In genomic region chr5:24167263-24167662, GRCm38 (mm10) we compare ENCODE assay signal across 10 mouse cellular contexts. TPM values are rescaled to one million over a fixed set of nuclear protein-coding genes. Genes with fewer than 3 reads are reported as not detected.
DNase-seq lines count a peak whose midpoint lies in the region; ATAC-seq and TF ChIP-seq lines count a peak whose summit lies in the region.
"Had no signal": no experiment of that assay in that cellular context is flagged by ENCODE, and none has a peak within 500 bp of the region (broad histone marks: within the 10 kb centered on the region; RNA-seq: fewer than 3 reads in every experiment).

No protein-coding gene starts in this region.

- H3K4me3 ChIP-seq in hindbrain, embryonic 11.5 days (ENCODE audit: low read depth, low read length), result no peak overlapping the region
- H3K4me3 ChIP-seq in hindbrain, embryonic 10.5 days, result no peak overlapping the region
- H3K4me3 ChIP-seq in lung, postnatal 0 days (ENCODE audit: low read depth, low read length), result no peak overlapping the region
- H3K4me3 ChIP-seq in forebrain, embryonic 13.5 days, result no peak overlapping the region
- H3K4me3 ChIP-seq: midbrain, embryonic 12.5 days had no signal

- no peaks in the 10 kb centered on the region for H3K9me3 ChIP-seq in hindbrain, embryonic 11.5 days (ENCODE audit: control insufficient read depth, low read length)
- no peaks in the 10 kb centered on the region for H3K9me3 ChIP-seq in hindbrain, embryonic 10.5 days
- no peaks in the 10 kb centered on the region for H3K9me3 ChIP-seq in lung, postnatal 0 days (ENCODE audit: low read length)
- H3K9me3 ChIP-seq in forebrain, embryonic 13.5 days (replicated peaks), result no peaks in the 10 kb centered on the region
- H3K9me3 ChIP-seq: midbrain, embryonic 12.5 days had no signal

- no peak overlapping the region for H3K27ac ChIP-seq in hindbrain, embryonic 11.5 days (ENCODE audit: low read depth, low read length)
- H3K27ac ChIP-seq in hindbrain, embryonic 10.5 days, result no peak overlapping the region
- H3K27ac ChIP-seq in lung, postnatal 0 days (ENCODE audit: low read length), result no peak overlapping the region
- H3K27ac ChIP-seq in forebrain, embryonic 13.5 days, result no peak overlapping the region
- H3K27ac ChIP-seq: midbrain, embryonic 12.5 days had no signal

- H3K4me2 ChIP-seq in hindbrain, embryonic 11.5 days (replicated peaks; ENCODE audit: low read depth, low read length), result no peak overlapping the region
- H3K4me2 ChIP-seq in lung, postnatal 0 days (replicated peaks; ENCODE audit: low read depth, low read length), result no peak overlapping the region
- H3K4me2 ChIP-seq in forebrain, embryonic 13.5 days, result no peak overlapping the region
- H3K4me2 ChIP-seq: midbrain, embryonic 12.5 days had no signal

- peak; percentile 49 for TF ChIP-seq CTCF in lung, postnatal 0 days (IDR thresholded peaks at IDR 0.05)

- WGBS in hindbrain, embryonic 11.5 days, result 54% methylated on average over 5 of the region's 5 CpGs
- 55% methylated on average over 5 of the region's 5 CpGs for WGBS in hindbrain, embryonic 10.5 days
- 46% methylated on average over 5 of the region's 5 CpGs for WGBS in lung, postnatal 0 days
- 53% methylated on average over 5 of the region's 5 CpGs for WGBS in forebrain, embryonic 13.5 days

- intact Hi-C loops in left cerebral cortex, postnatal 4 days (cut with DNase I), result no loop called here

- peak; percentile 7 for DNase-seq in hindbrain, embryonic 11.5 days (ENCODE audit: low spot score)
- no peak for DNase-seq in hindbrain, embryonic 10.5 days (ENCODE audit: low spot score)
- peak; percentile 19 for DNase-seq in lung, postnatal 0 days (ENCODE audit: low spot score)
- DNase-seq in lung, adult 18-20 months, result no peak
- peak; percentile 61 for DNase-seq in MN1 (ENCODE audit: low spot score)
- peak; percentile 18 for DNase-seq in left cerebral cortex, postnatal 4 days
- no peak for DNase-seq in cerebellum, adult 11-12 months

- no peaks in the 10 kb centered on the region for H3K36me3 ChIP-seq in hindbrain, embryonic 11.5 days (ENCODE audit: control insufficient read depth, insufficient read depth, low read length)
- H3K36me3 ChIP-seq in hindbrain, embryonic 10.5 days, result peaks cover 45% of the 10 kb centered on the region
- peaks cover 6% of the 10 kb centered on the region; the same call in 1 of the 2 replicates for H3K36me3 ChIP-seq in lung, postnatal 0 days (ENCODE audit: insufficient read depth, low read length)
- peaks cover 25% of the 10 kb centered on the region for H3K36me3 ChIP-seq in forebrain, embryonic 13.5 days (ENCODE audit: poor library complexity, severe bottlenecking)

- H3K9ac ChIP-seq in hindbrain, embryonic 11.5 days (ENCODE audit: low read depth, low read length), result no peak overlapping the region
- no peak overlapping the region for H3K9ac ChIP-seq in lung, postnatal 0 days (replicated peaks; ENCODE audit: low read depth)
- no peak overlapping the region for H3K9ac ChIP-seq in forebrain, embryonic 13.5 days
- H3K9ac ChIP-seq: midbrain, embryonic 12.5 days had no signal

- H3K4me1 ChIP-seq in hindbrain, embryonic 11.5 days (replicated peaks; ENCODE audit: control insufficient read depth, insufficient read depth, low read length), result 0 out of 2 replicates have a peak, but pooled peaks cover 2% of the 10 kb centered on the region
- peaks cover 16% of the 10 kb centered on the region for H3K4me1 ChIP-seq in hindbrain, embryonic 10.5 days (replicated peaks)
- peaks cover 2% of the 10 kb centered on the region; the same call in 1 of the 2 replicates for H3K4me1 ChIP-seq in lung, postnatal 0 days (ENCODE audit: insufficient read depth, low read depth, low read length)
- peaks cover 6% of the 10 kb centered on the region for H3K4me1 ChIP-seq in forebrain, embryonic 13.5 days

- H3K27me3 ChIP-seq in hindbrain, embryonic 11.5 days (ENCODE audit: control insufficient read depth, insufficient read depth, low read length), result no peaks in the 10 kb centered on the region
- no peaks in the 10 kb centered on the region for H3K27me3 ChIP-seq in hindbrain, embryonic 10.5 days (ENCODE audit: insufficient read depth, poor library complexity, severe bottlenecking)
- no peaks in the 10 kb centered on the region for H3K27me3 ChIP-seq in lung, postnatal 0 days (replicated peaks; ENCODE audit: insufficient read depth, low read length)
- H3K27me3 ChIP-seq in forebrain, embryonic 13.5 days, result no peaks in the 10 kb centered on the region
- H3K27me3 ChIP-seq: midbrain, embryonic 12.5 days had no signal

- ATAC-seq in hindbrain, embryonic 11.5 days (ENCODE audit: low FRiP score), result no peak
- no peak for ATAC-seq in lung, postnatal 0 days
- ATAC-seq in forebrain, embryonic 13.5 days, result no peak
- ATAC-seq: forebrain, embryonic 16.5 days had no signal

- TF ChIP-seq EP300 in lung, postnatal 0 days (IDR thresholded peaks at IDR 0.05), result no peak

RNA-seq across cellular contexts. Expression of gene Nupl2, which starts 2.5 kb away (rescaled TPM):
- polyA plus RNA-seq in hindbrain, embryonic 11.5 days (2014; fragmentation: Nextera tagmentation; extraction: Ambion mirVana), result 18.4 and 21.4 TPM in 2 replicates
- 18.4 and 21.0 TPM in 2 replicates for polyA plus RNA-seq in hindbrain, embryonic 10.5 days (2016; fragmentation: Nextera tagmentation; extraction: Ambion mirVana)
- polyA plus RNA-seq in lung, postnatal 0 days (2015; fragmentation: Nextera tagmentation; extraction: Ambion mirVana), result 7.7 and 8.0 TPM in 2 replicates
- total RNA-seq in left cerebral cortex, postnatal 4 days (2021), result 10 to 100 TPM in 1 of 2 experiments, 1 to 10 TPM in 1; 9.7 to 11.3 TPM
- polyA plus RNA-seq in forebrain, embryonic 13.5 days (2015; fragmentation: Nextera tagmentation; extraction: Ambion mirVana), result 15.2 and 17.0 TPM in 2 replicates

Comparison
In these comparisons a context has a peak if more than half of its experiments do, and no peak if none do; other contexts are left out.
1. DNase-seq: peak in hindbrain, embryonic 11.5 days (single experiment), lung, postnatal 0 days (single experiment), MN1 (single experiment) and left cerebral cortex, postnatal 4 days (single experiment); none in hindbrain, embryonic 10.5 days (single experiment), lung, adult 18-20 months (0 of 2) and cerebellum, adult 11-12 months (single experiment).